Mouse (Mus musculus) megakaryocyte, embryonic 14.5 days (primary cell): ENCODE measurements around the gene Dph1.

Experiments used
- FLI1 ChIP-seq: IDR thresholded peaks from 2 replicates; pipeline ENCODE4 v1.6.1; 2012; ENCODE audit warnings: low read length, inconsistent platforms, mixed read lengths
- GATA1 ChIP-seq: IDR thresholded peaks from 3 replicates; pipeline ENCODE4 v1.6.1; 2012; ENCODE audit warnings: mixed read lengths, low read length, inconsistent platforms, borderline replicate concordance

DNA sequence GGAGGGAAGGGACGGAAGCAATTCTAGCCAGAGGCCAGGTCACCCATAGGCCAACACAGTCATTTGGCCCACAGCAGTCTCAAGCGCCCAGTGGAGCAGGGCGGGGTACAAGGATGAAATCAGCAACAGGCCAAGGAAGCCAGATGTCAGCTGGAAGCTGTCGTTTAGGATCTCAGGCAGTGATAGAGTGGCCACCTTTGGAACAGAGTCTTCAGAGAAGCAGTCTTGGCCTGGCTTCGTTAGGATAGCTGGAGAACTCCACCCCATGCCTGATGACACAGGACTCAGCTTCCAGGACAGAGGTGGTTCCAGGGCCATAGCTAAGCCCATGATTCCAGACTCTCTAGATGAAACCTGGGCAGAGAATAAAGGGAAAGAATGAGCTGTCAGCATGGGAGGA is 50.6 kb downstream of the Dph1 start:
- TF ChIP-seq GATA1: no peak
- no peak for TF ChIP-seq FLI1
